Comparison of ENCODE assay signal across 24 mouse cellular contexts in genomic region chr17:27424356-27424755, GRCm38 (mm10).
A peak's percentile ranks its signal among the peaks of the same experiment; 100 is the strongest.
DNase-seq lines count a peak whose midpoint lies in the region; ATAC-seq and TF ChIP-seq lines count a peak whose summit lies in the region.
"Had no signal": no experiment of that assay in that cellular context is flagged by ENCODE, and none has a peak within 500 bp of the region (broad histone marks: within the 10 kb centered on the region; RNA-seq: fewer than 3 reads in every experiment).

No protein-coding gene starts in this region.

- no peak for TF ChIP-seq CTCF in cerebellum, adult 2 months (IDR thresholded peaks at IDR 0.05; ENCODE audit: borderline replicate concordance, insufficient read depth, low read depth, low read length)
- no peak for TF ChIP-seq CTCF in lung, postnatal 0 days (IDR thresholded peaks at IDR 0.05)

- no peaks in the 10 kb centered on the region for H3K36me3 ChIP-seq in lung, embryonic 16.5 days (ENCODE audit: control insufficient read depth, insufficient read depth, low read length)
- H3K36me3 ChIP-seq in lung, postnatal 0 days (ENCODE audit: insufficient read depth, low read length), result no peaks in the 10 kb centered on the region
- H3K36me3 ChIP-seq: embryonic facial prominence, embryonic 12.5 days; G1E; heart, embryonic 13.5 days; liver, embryonic 12.5 days; midbrain, embryonic 15.5 days; neural tube, embryonic 12.5 days had no signal

- H3K4me1 ChIP-seq in cerebellum, adult 2 months (ENCODE audit: control insufficient read depth, insufficient read depth, low read length), result peaks cover 61% of the 10 kb centered on the region
- H3K4me1 ChIP-seq in lung, embryonic 16.5 days (replicated peaks; ENCODE audit: control insufficient read depth, insufficient read depth, low read length), result peaks cover 18% of the 10 kb centered on the region
- H3K4me1 ChIP-seq in lung, postnatal 0 days (ENCODE audit: insufficient read depth, low read depth, low read length), result no peaks in the 10 kb centered on the region

- no peak for TF ChIP-seq POLR2A in cerebellum, adult 2 months (IDR thresholded peaks at IDR 0.05; ENCODE audit: borderline replicate concordance, insufficient read depth, low read length)

- peak; percentile 33 to 46 for DNase-seq in cerebellum, adult 2 months
- no peak for DNase-seq in lung, postnatal 25 days (ENCODE audit: low spot score)
- peak; percentile 74 for DNase-seq in lung, postnatal 0 days (ENCODE audit: low spot score)
- no peak for DNase-seq in c-Kit-positive CD71-positive TER-119-positive erythroid progenitor cells, embryonic 14.5 days (ENCODE audit: low spot score)
- no peak for DNase-seq in MN1 (ENCODE audit: low spot score)
- DNase-seq: adrenal gland, postnatal 10 days; gastrocnemius, postnatal 36 days; heart, adult 2 months; kidney, adult 18-20 months; kidney, postnatal 10 days; right cerebral cortex, postnatal 25 days; thymus, postnatal 14 days had no signal

- peak overlapping the region; percentile 17; the same call in 1 of the 2 replicates for H3K27ac ChIP-seq in cerebellum, adult 2 months (ENCODE audit: insufficient read depth, low read length)
- no peak overlapping the region for H3K27ac ChIP-seq in lung, embryonic 16.5 days (ENCODE audit: low read length)
- no peak overlapping the region for H3K27ac ChIP-seq in lung, postnatal 0 days (ENCODE audit: low read length)
- H3K27ac ChIP-seq: embryonic facial prominence, embryonic 12.5 days; heart, adult 2 months; heart, embryonic 13.5 days; hindbrain, embryonic 14.5 days; liver, embryonic 12.5 days; macrophage; midbrain, embryonic 15.5 days; neural tube, embryonic 12.5 days had no signal

- no peak for ATAC-seq in cerebellum, adult (ENCODE audit: insufficient number of reproducible peaks, low FRiP score, low TSS enrichment)
- ATAC-seq in lung, embryonic 16.5 days (ENCODE audit: low read depth), result peak; percentile 68
- ATAC-seq in lung, postnatal 0 days, result peak; percentile 75
- ATAC-seq: activated CD4-positive, CD25-positive, alpha-beta regulatory T cell, adult 4 months; inflammation-experienced regulatory T-cells, adult 6 months; liver, embryonic 12.5 days; midbrain, embryonic 15.5 days had no signal

- H3K27me3 ChIP-seq in cerebellum, adult 2 months (ENCODE audit: control insufficient read depth, insufficient read depth, low read length), result no peaks in the 10 kb centered on the region
- no peaks in the 10 kb centered on the region for H3K27me3 ChIP-seq in lung, embryonic 16.5 days (ENCODE audit: control insufficient read depth, insufficient read depth, low read depth, low read length)
- no peaks in the 10 kb centered on the region for H3K27me3 ChIP-seq in lung, postnatal 0 days (replicated peaks; ENCODE audit: insufficient read depth, low read length)
- H3K27me3 ChIP-seq: midbrain, embryonic 15.5 days; neural tube, embryonic 12.5 days had no signal

- no peak overlapping the region for H3K4me3 ChIP-seq in cerebellum, adult 2 months (replicated peaks; ENCODE audit: insufficient read depth, low read depth, low read length)
- H3K4me3 ChIP-seq in lung, embryonic 16.5 days (ENCODE audit: low read length), result no peak overlapping the region
- H3K4me3 ChIP-seq in lung, postnatal 0 days (ENCODE audit: low read depth, low read length), result no peak overlapping the region
- H3K4me3 ChIP-seq: embryonic facial prominence, embryonic 12.5 days; heart, adult 2 months; heart, embryonic 13.5 days; liver, embryonic 12.5 days; midbrain, embryonic 15.5 days; neural tube, embryonic 12.5 days had no signal

- H3K9me3 ChIP-seq in lung, embryonic 16.5 days (ENCODE audit: control insufficient read depth, low read length), result peaks cover 14% of the 10 kb centered on the region
- H3K9me3 ChIP-seq in lung, postnatal 0 days (ENCODE audit: low read length), result 0 out of 2 replicates have a peak, but pooled peaks cover 5% of the 10 kb centered on the region
- H3K9me3 ChIP-seq: liver, embryonic 12.5 days; midbrain, embryonic 15.5 days had no signal

- 43% methylated on average over 6 of the region's 6 CpGs for WGBS in cerebellum, adult 2 months
- WGBS in lung, embryonic 16.5 days, result 48% methylated on average over 6 of the region's 6 CpGs
- 39% methylated on average over 5 of the region's 6 CpGs for WGBS in lung, postnatal 0 days

- no peak overlapping the region for H3K4me2 ChIP-seq in lung, embryonic 16.5 days (ENCODE audit: low read depth, low read length)
- H3K4me2 ChIP-seq in lung, postnatal 0 days (replicated peaks; ENCODE audit: low read depth, low read length), result no peak overlapping the region
- H3K4me2 ChIP-seq: embryonic facial prominence, embryonic 12.5 days; heart, embryonic 13.5 days; hindbrain, embryonic 14.5 days; liver, embryonic 12.5 days; midbrain, embryonic 15.5 days; neural tube, embryonic 12.5 days had no signal

- TF ChIP-seq EP300 in lung, postnatal 0 days (IDR thresholded peaks at IDR 0.05), result no peak

- no peak overlapping the region for H3K9ac ChIP-seq in lung, embryonic 16.5 days (ENCODE audit: low read length)
- H3K9ac ChIP-seq in lung, postnatal 0 days (replicated peaks; ENCODE audit: low read depth), result no peak overlapping the region
- H3K9ac ChIP-seq: embryonic facial prominence, embryonic 12.5 days; heart, embryonic 13.5 days; hindbrain, embryonic 14.5 days; liver, embryonic 12.5 days; midbrain, embryonic 15.5 days; neural tube, embryonic 12.5 days had no signal

Comparison
In these comparisons a context has a peak if more than half of its experiments do, and no peak if none do; other contexts are left out.
1. DNase-seq: peak in cerebellum, adult 2 months (2 of 2) and lung, postnatal 0 days (single experiment); none in lung, postnatal 25 days (single experiment), c-Kit-positive CD71-positive TER-119-positive erythroid progenitor cells, embryonic 14.5 days (single experiment) and MN1 (single experiment).